Mouse (Mus musculus) urinary bladder, postnatal 10 days (tissue): ENCODE measurements around the gene Ccdc32.

Experiments used
- DNase-seq: peaks from one replicate; pipeline ENCODE4 v3.0.0; 2022; ENCODE audit warnings: low spot score

The Ccdc32 gene

GRCm38 (mm10) chr2:119015604-119016180, 13.5 kb downstream of the Ccdc32 start:
- DNase-seq, result no peak

GRCm38 (mm10) chr2:119014989-119015388, 14.2 kb downstream of the Ccdc32 start:
- DNase-seq, result no peak

- DNase-seq, result no peak
Observed at GRCm38 (mm10) chr2:119009376-119009775, 19.8 kb downstream of the Ccdc32 start.

GRCm38 (mm10) chr2:119006886-119007285, 22.3 kb downstream of the Ccdc32 start:
- DNase-seq, result no peak

GRCm38 (mm10) chr2:118999025-118999639, 30.1 kb downstream of the Ccdc32 start:
- DNase-seq, result no peak

- DNase-seq, result no peak
Observed at GRCm38 (mm10) chr2:118998115-118998866, 30.9 kb downstream of the Ccdc32 start.

- no peak for DNase-seq
Observed at GRCm38 (mm10) chr2:118996798-118997105, 32.4 kb downstream of the Ccdc32 start.

- DNase-seq, result no peak
Observed at GRCm38 (mm10) chr2:118995919-118996797, 33.0 kb downstream of the Ccdc32 start.

- DNase-seq, result no peak
Observed at GRCm38 (mm10) chr2:118995490-118995889, 33.7 kb downstream of the Ccdc32 start.

- no peak for DNase-seq
Observed at GRCm38 (mm10) chr2:118983812-118984211, 45.4 kb downstream of the Ccdc32 start.

GRCm38 (mm10) chr2:118980841-118981240, 48.4 kb downstream of the Ccdc32 start:
- DNase-seq, result no peak

- no peak for DNase-seq
Observed at GRCm38 (mm10) chr2:118978064-118978463, 51.1 kb downstream of the Ccdc32 start.

GRCm38 (mm10) chr2:118976941-118977340, 52.3 kb downstream of the Ccdc32 start:
- no peak for DNase-seq

- DNase-seq, result peak; percentile 32
Observed at GRCm38 (mm10) chr2:118976282-118976929, 52.8 kb downstream of the Ccdc32 start.

- DNase-seq, result no peak
Observed at GRCm38 (mm10) chr2:118975855-118976254, 53.3 kb downstream of the Ccdc32 start.

GRCm38 (mm10) chr2:118972687-118973376, 56.4 kb downstream of the Ccdc32 start:
- DNase-seq, result peak; percentile 58

GRCm38 (mm10) chr2:118972048-118972447, 57.1 kb downstream of the Ccdc32 start:
- no peak for DNase-seq

- no peak for DNase-seq
Observed at GRCm38 (mm10) chr2:118969585-118970147, 59.5 kb downstream of the Ccdc32 start.
